Mouse (Mus musculus) embryo, embryonic 10 days (tissue): Measurements from ENCODE around the gene Actg2.

Experiments used
- DNase-seq: peaks from one replicate; pipeline ENCODE4 v3.0.0-alpha.2; 2015; ENCODE audit warnings: low spot score

The Actg2 gene

GRCm38 (mm10) chr6:83479193-83479592 lies 56.9 kb downstream of the Actg2 start:
- DNase-seq = no peak

DNA sequence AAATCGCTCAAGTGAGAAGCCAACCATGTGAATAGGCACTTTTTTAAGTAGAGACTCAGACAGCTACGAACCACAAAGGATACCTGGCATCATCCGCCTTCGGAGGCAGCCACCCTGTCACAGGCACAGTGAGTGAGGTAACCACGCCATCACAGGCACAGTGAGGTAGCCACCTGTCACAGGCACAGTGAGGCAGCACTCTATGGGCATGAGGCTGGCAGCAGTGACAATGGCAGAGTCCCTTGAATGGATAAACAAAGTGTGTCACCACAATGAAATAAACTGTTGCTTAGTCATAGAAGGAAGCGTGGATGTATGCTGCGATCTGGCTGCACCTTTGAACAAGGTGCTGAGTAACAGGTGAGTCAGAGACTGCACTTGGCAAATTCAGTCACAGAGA lies 57.4 kb downstream of the Actg2 start:
- no peak for DNase-seq

GRCm38 (mm10) chr6:83478217-83478616 lies 57.8 kb downstream of the Actg2 start:
- DNase-seq = no peak

- DNase-seq = no peak
Observed at GRCm38 (mm10) chr6:83475431-83475830, 60.6 kb downstream of the Actg2 start.

DNA sequence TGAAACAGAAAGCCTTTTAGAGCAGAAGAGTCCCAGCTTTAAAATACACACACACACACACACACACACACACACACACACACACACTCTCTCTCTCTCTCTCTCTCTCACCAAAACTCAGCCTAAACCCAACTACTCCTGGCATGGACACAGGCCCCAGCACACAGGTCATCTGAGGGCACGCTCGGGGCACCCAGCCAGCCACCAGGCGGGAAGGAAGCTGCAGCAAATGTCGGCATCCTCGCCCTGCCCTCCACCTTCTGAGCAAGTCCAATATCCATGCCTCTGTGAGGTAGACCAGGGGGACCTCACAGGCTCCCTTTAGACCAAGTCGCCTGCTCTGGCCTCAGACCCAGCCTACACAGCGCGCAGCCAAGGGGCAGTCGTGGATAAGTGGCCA lies 62.8 kb downstream of the Actg2 start:
- no peak for DNase-seq

GRCm38 (mm10) chr6:83471739-83472138 lies 64.3 kb downstream of the Actg2 start:
- no peak for DNase-seq

- DNase-seq = no peak
Observed at GRCm38 (mm10) chr6:83464011-83464410, 72.1 kb downstream of the Actg2 start.
